Mouse (Mus musculus): Measurements from ENCODE around the gene Gfpt1. TPM values are rescaled to one million over a fixed set of nuclear protein-coding genes. Genes with fewer than 3 reads are reported as not detected.

Gene Gfpt1
- polyA plus RNA-seq, 1 experiment from 2014 or later = 10.2 TPM

DNA sequence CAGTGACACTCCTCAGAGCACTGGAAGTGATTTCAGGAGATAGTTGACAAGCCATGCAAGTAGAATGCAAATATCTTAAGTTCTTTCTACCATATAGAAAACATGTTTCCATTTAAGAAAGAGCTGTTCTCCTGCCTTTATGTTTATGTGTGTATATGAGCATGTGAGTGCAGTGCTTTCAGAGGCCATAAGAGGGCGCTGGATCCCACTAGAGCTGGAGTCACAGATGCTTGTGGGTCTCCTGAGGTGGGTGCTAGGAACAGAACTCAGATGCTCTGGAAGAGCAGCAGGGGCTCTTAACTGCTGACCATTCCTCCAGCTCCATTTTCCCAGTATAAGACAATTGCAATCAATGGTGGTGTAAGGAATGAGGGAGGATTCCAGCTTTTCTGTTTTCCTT lies 88.4 kb downstream of the Gfpt1 start:
- 50% methylated on average over 1 of the region's 1 CpGs for WGBS

DNA sequence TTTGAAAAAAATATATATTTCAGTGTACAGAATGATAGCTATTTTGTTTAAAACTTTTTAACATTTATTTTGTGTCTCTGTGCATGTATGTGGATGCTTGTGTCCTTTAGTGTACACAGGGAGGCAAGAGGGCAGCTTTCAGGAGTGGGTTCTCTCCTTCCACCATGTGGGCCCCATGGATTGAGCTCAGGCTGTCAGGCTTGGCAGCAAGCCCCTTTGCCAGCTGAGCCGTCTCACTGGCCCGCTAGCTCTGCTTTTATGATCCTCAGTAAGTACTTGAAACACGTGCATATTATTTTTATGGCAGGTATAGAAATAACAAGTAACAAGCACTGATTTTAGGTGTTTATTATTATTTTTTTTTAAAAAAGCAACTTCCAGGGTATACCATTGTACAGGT lies 90.9 kb downstream of the Gfpt1 start:
- no peak for ATAC-seq (replicated peaks; ENCODE audit: extremely low read depth, insufficient read depth, low FRiP score)
- Histone ChIP-seq H3K27me3 (ENCODE audit: control insufficient read depth, insufficient read depth, low read length) (no peaks in the 10 kb centered on the region), H3K4me1 (ENCODE audit: control insufficient read depth, insufficient read depth, low read length) (no peaks in the 10 kb centered on the region), H3K9ac (ENCODE audit: low read length) (no peak overlapping the region), H3K36me3 (ENCODE audit: control insufficient read depth, insufficient read depth) (no peaks in the 10 kb centered on the region), H3K27ac (ENCODE audit: low read length) (no peak overlapping the region), H3K4me3 (ENCODE audit: low read length) (no peak overlapping the region), H3K9me3 (replicated peaks; ENCODE audit: control insufficient read depth, low read length) (0 out of 2 replicates have a peak, but pooled peaks cover 2% of the 10 kb centered on the region), H3K4me2 (ENCODE audit: low read depth, low read length) (no peak overlapping the region)
- 79% methylated on average over 3 of the region's 3 CpGs for WGBS

More for the DNA sequence above, 88.4 kb downstream of the Gfpt1 start:
- 0 out of 2 replicates have a peak, but pooled peaks cover 2% of the 10 kb centered on the region for H3K9me3 ChIP-seq (replicated peaks; ENCODE audit: control insufficient read depth, low read length)
- ATAC-seq (replicated peaks; ENCODE audit: extremely low read depth, insufficient read depth, low FRiP score) = no peak
- no peak overlapping the region for H3K27ac ChIP-seq (ENCODE audit: low read length)
- no peaks in the 10 kb centered on the region for H3K36me3 ChIP-seq (ENCODE audit: control insufficient read depth, insufficient read depth)
- H3K4me1 ChIP-seq (ENCODE audit: control insufficient read depth, insufficient read depth, low read length) = peaks cover 6% of the 10 kb centered on the region
- H3K9ac ChIP-seq (ENCODE audit: low read length) = no peak overlapping the region
- no peaks in the 10 kb centered on the region for H3K27me3 ChIP-seq (ENCODE audit: control insufficient read depth, insufficient read depth, low read length)
- no peak overlapping the region for H3K4me3 ChIP-seq (ENCODE audit: low read length)
- no peak overlapping the region for H3K4me2 ChIP-seq (ENCODE audit: low read depth, low read length)

DNA sequence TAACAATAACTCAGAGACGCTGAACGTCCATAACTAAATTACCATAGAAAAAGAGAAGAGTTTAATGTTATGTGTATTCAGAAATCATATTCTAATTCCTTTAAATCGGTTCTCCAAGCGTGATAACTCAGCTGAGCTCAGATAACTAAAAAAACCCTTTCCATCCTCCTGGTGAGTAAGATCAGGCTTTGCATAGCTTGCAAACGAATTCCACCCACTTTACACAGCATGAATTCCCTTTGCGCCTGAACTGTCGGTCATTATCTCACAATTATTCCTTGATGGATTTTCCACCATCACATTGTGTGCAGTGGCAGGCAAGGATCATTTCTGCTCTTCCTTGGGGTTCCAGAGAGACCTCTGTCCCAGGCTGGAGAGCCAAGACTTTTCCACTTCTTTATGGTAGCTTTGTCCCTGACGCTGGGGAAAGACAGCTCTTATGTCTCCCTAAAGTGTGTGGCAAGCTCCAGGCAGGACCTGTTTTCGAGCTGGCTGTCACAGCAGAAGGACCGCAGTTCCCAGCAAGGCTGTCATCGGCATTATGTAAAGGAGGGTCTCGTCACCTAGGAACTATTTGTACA lies 91.4 kb downstream of the Gfpt1 start:
- Histone ChIP-seq H3K9ac (ENCODE audit: low read length) (no peak overlapping the region), H3K4me3 (ENCODE audit: low read length) (no peak overlapping the region), H3K27me3 (ENCODE audit: control insufficient read depth, insufficient read depth, low read length) (no peaks in the 10 kb centered on the region), H3K27ac (ENCODE audit: low read length) (no peak overlapping the region), H3K4me1 (ENCODE audit: control insufficient read depth, insufficient read depth, low read length) (no peaks in the 10 kb centered on the region), H3K4me2 (ENCODE audit: low read depth, low read length) (no peak overlapping the region), H3K9me3 (replicated peaks; ENCODE audit: control insufficient read depth, low read length) (0 out of 2 replicates have a peak, but pooled peaks cover 2% of the 10 kb centered on the region), H3K36me3 (ENCODE audit: control insufficient read depth, insufficient read depth) (no peaks in the 10 kb centered on the region)
- no peak for ATAC-seq (replicated peaks; ENCODE audit: extremely low read depth, insufficient read depth, low FRiP score)
- WGBS = 66% methylated on average over 12 of the region's 12 CpGs

DNA sequence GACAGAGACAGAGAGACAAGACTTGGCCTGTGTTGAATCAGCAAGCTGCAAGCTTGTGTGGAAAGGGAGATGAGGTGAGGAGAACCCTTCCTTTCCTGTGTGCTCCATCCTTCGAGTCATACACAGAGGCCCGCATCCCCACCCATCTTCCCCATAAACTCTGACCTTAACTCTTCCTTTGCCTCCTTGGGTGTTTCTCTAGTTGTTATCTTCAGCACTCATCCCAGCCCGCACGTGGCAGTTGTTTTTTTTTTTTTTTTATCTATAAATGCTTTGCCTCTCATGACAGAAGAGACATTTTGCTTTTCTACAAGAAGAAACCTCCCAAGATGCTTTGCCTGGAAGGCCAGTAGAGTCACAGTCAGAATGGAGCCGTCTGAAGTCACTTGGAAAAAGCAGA lies 95.8 kb downstream of the Gfpt1 start:
- 62% methylated on average over 5 of the region's 5 CpGs for WGBS
- H3K4me3 ChIP-seq (ENCODE audit: low read length) = no peak overlapping the region
- no peak overlapping the region for H3K9ac ChIP-seq (ENCODE audit: low read length)
- no peak overlapping the region for H3K4me2 ChIP-seq (ENCODE audit: low read depth, low read length)
- H3K4me1 ChIP-seq (ENCODE audit: control insufficient read depth, insufficient read depth, low read length) = no peaks in the 10 kb centered on the region
- no peaks in the 10 kb centered on the region for H3K36me3 ChIP-seq (ENCODE audit: control insufficient read depth, insufficient read depth)
- no peaks in the 10 kb centered on the region for H3K9me3 ChIP-seq (replicated peaks; ENCODE audit: control insufficient read depth, low read length)
- ATAC-seq (replicated peaks; ENCODE audit: extremely low read depth, insufficient read depth, low FRiP score) = no peak
- H3K27me3 ChIP-seq (ENCODE audit: control insufficient read depth, insufficient read depth, low read length) = no peaks in the 10 kb centered on the region
- no peak overlapping the region for H3K27ac ChIP-seq (ENCODE audit: low read length)

DNA sequence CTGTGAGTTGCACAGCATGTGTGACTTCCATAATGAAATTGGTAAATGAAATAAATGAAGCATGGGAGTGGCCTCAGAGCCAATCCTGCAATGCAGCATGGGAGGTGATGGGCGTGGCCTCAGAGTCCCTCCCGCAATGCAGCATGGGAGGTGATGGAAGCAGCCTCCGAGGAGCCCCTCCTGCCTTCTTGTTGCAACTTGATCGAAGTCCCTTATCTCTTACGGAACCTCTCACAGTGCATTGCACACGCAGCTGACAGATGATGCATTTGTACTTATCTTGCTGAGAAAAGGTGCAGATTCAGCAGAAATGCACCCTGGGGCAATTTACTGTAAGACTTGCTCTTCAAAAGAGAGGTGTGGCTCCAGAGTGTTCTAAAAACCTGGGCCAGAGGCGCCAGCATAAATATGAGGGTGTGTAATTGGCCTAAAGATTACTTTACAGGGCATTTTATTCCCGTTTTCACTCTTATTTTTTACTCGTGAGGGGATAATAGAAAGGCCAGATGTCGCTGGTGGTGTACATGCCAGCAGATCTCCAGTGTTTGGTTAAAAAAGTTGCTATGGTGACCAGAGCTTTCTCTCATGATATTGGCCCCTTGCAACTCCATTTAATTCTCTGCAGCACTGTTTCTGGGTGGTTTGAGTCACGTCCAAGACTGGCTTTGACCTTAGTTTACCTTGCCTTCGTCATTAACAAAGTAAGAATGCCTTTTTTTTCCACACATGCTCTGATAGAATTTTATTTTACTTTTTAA lies 97.3 kb downstream of the Gfpt1 start:
- H3K27ac ChIP-seq (ENCODE audit: low read length) = no peak overlapping the region
- 67% methylated on average over 12 of the region's 12 CpGs for WGBS

More for the DNA sequence above, 97.3 kb downstream of the Gfpt1 start:
- Histone ChIP-seq H3K9me3 (replicated peaks; ENCODE audit: control insufficient read depth, low read length) (no peaks in the 10 kb centered on the region), H3K36me3 (ENCODE audit: control insufficient read depth, insufficient read depth) (no peaks in the 10 kb centered on the region), H3K27me3 (ENCODE audit: control insufficient read depth, insufficient read depth, low read length) (no peaks in the 10 kb centered on the region), H3K4me3 (ENCODE audit: low read length) (no peak overlapping the region), H3K9ac (ENCODE audit: low read length) (no peak overlapping the region), H3K4me1 (ENCODE audit: control insufficient read depth, insufficient read depth, low read length) (no peaks in the 10 kb centered on the region), H3K4me2 (ENCODE audit: low read depth, low read length) (no peak overlapping the region)
- no peak for ATAC-seq (replicated peaks; ENCODE audit: extremely low read depth, insufficient read depth, low FRiP score)

Other genes starting within 250 kb of the Gfpt1 start
- gene Anxa4, start 249.3 kb upstream of the Gfpt1 start, polyA plus RNA-seq (2015; fragmentation: Nextera tagmentation; extraction: Ambion mirVana) = 32.7 and 35.0 TPM in 2 replicates
- gene Aak1, start 193.3 kb upstream of the Gfpt1 start, polyA plus RNA-seq (2015; fragmentation: Nextera tagmentation; extraction: Ambion mirVana) = 17.8 and 21.8 TPM in 2 replicates
- 97.3 and 98.5 TPM in 2 replicates for gene Nfu1, start 33.6 kb upstream of the Gfpt1 start, polyA plus RNA-seq (2015; fragmentation: Nextera tagmentation; extraction: Ambion mirVana)
- gene D6Ertd527e, start 61.9 kb downstream of the Gfpt1 start, polyA plus RNA-seq (2015; fragmentation: Nextera tagmentation; extraction: Ambion mirVana) = 0.12 and 0.21 TPM in 2 replicates

Data from heart, embryonic 16.5 days (tissue).